Mouse (Mus musculus): ENCODE measurements at regions not wholly inside any gene's neighbourhood (a gene's known extent, or its start where the extent isn't known, plus 50 kb on each side); places are given as distances from the start of the nearest gene placed in this dataset.
A peak's percentile ranks its signal among the peaks of the same experiment; 100 is the strongest.

- H3K9me3 ChIP-seq (ENCODE audit: control insufficient read depth, low read length) = no peaks in the 10 kb centered on the region
- DNase-seq (ENCODE audit: low spot score) = no peak
- H3K9ac ChIP-seq (ENCODE audit: low read depth, low read length, severe bottlenecking) = no peak overlapping the region
- no peaks in the 10 kb centered on the region for H3K36me3 ChIP-seq (ENCODE audit: control insufficient read depth, insufficient read depth, low read length)
- 79% methylated on average over 2 of the region's 2 CpGs for WGBS
- no peak overlapping the region for H3K27ac ChIP-seq (replicated peaks; ENCODE audit: low read depth, low read length)
- H3K4me3 ChIP-seq (replicated peaks; ENCODE audit: low read length) = no peak overlapping the region
- no peak overlapping the region for H3K4me2 ChIP-seq (replicated peaks; ENCODE audit: low read depth, low read length, severe bottlenecking)
- H3K27me3 ChIP-seq (ENCODE audit: control insufficient read depth, insufficient read depth, low read length) = no peaks in the 10 kb centered on the region
- no peaks in the 10 kb centered on the region for H3K4me1 ChIP-seq (ENCODE audit: control insufficient read depth, insufficient read depth, low read length)
- TF ChIP-seq POLR2A (IDR thresholded peaks at IDR 0.05; ENCODE audit: borderline replicate concordance, extremely low read depth, insufficient read depth, insufficient read length) = no peak
- no peak for ATAC-seq (ENCODE audit: low FRiP score, low read depth)
These were observed 199.9 kb downstream of the Dph6 start for GRCm38 (mm10) chr2:114454901-114455300.

- no peak overlapping the region for H3K4me3 ChIP-seq (replicated peaks; ENCODE audit: low read length)
- no peak overlapping the region for H3K9ac ChIP-seq (ENCODE audit: low read depth, low read length, severe bottlenecking)
- H3K4me1 ChIP-seq (ENCODE audit: control insufficient read depth, insufficient read depth, low read length) = no peaks in the 10 kb centered on the region
- H3K9me3 ChIP-seq (ENCODE audit: control insufficient read depth, low read length) = no peaks in the 10 kb centered on the region
- DNase-seq (ENCODE audit: low spot score) (no peak), ATAC-seq (ENCODE audit: low FRiP score, low read depth) (no peak)
- no peak overlapping the region for H3K27ac ChIP-seq (replicated peaks; ENCODE audit: low read depth, low read length)
- no peaks in the 10 kb centered on the region for H3K27me3 ChIP-seq (ENCODE audit: control insufficient read depth, insufficient read depth, low read length)
- TF ChIP-seq POLR2A (IDR thresholded peaks at IDR 0.05; ENCODE audit: borderline replicate concordance, extremely low read depth, insufficient read depth, insufficient read length) = no peak
- H3K36me3 ChIP-seq (ENCODE audit: control insufficient read depth, insufficient read depth, low read length) = no peaks in the 10 kb centered on the region
- WGBS = 88% methylated on average over 1 of the region's 1 CpGs
- H3K4me2 ChIP-seq (replicated peaks; ENCODE audit: low read depth, low read length, severe bottlenecking) = no peak overlapping the region
These were observed 204.6 kb downstream of the Dph6 start for GRCm38 (mm10) chr2:114450185-114450584.

- ATAC-seq (ENCODE audit: low FRiP score, low read depth) = no peak
- no peak overlapping the region for H3K27ac ChIP-seq (replicated peaks; ENCODE audit: low read depth, low read length)
- TF ChIP-seq POLR2A (IDR thresholded peaks at IDR 0.05; ENCODE audit: borderline replicate concordance, extremely low read depth, insufficient read depth, insufficient read length) = no peak
- no peaks in the 10 kb centered on the region for H3K4me1 ChIP-seq (ENCODE audit: control insufficient read depth, insufficient read depth, low read length)
- H3K9me3 ChIP-seq (ENCODE audit: control insufficient read depth, low read length) = no peaks in the 10 kb centered on the region
- 58% methylated on average over 2 of the region's 2 CpGs for WGBS
- H3K27me3 ChIP-seq (ENCODE audit: control insufficient read depth, insufficient read depth, low read length) = 0 out of 2 replicates have a peak, but pooled peaks cover 5% of the 10 kb centered on the region
- no peak overlapping the region for H3K9ac ChIP-seq (ENCODE audit: low read depth, low read length, severe bottlenecking)
- H3K36me3 ChIP-seq (ENCODE audit: control insufficient read depth, insufficient read depth, low read length) = no peaks in the 10 kb centered on the region
- no peak for DNase-seq (ENCODE audit: low spot score)
- H3K4me2 ChIP-seq (replicated peaks; ENCODE audit: low read depth, low read length, severe bottlenecking) = no peak overlapping the region
- H3K4me3 ChIP-seq (replicated peaks; ENCODE audit: low read length) = no peak overlapping the region
These were observed 211.0 kb downstream of the Dph6 start for GRCm38 (mm10) chr2:114443801-114444200.

GRCm38 (mm10) chr2:114440943-114441342 lies 213.8 kb downstream of the Dph6 start:
- no peak overlapping the region for H3K27ac ChIP-seq (replicated peaks; ENCODE audit: low read depth, low read length)
- H3K27me3 ChIP-seq (ENCODE audit: control insufficient read depth, insufficient read depth, low read length) = 0 out of 2 replicates have a peak, but pooled peaks cover 5% of the 10 kb centered on the region
- no peak for TF ChIP-seq POLR2A (IDR thresholded peaks at IDR 0.05; ENCODE audit: borderline replicate concordance, extremely low read depth, insufficient read depth, insufficient read length)
- no peak overlapping the region for H3K4me2 ChIP-seq (replicated peaks; ENCODE audit: low read depth, low read length, severe bottlenecking)
- no peaks in the 10 kb centered on the region for H3K9me3 ChIP-seq (ENCODE audit: control insufficient read depth, low read length)
- H3K9ac ChIP-seq (ENCODE audit: low read depth, low read length, severe bottlenecking) = no peak overlapping the region
- WGBS = 21% methylated on average over 6 of the region's 6 CpGs
- no peaks in the 10 kb centered on the region for H3K4me1 ChIP-seq (ENCODE audit: control insufficient read depth, insufficient read depth, low read length)
- DNase-seq (ENCODE audit: low spot score) (no peak), ATAC-seq (ENCODE audit: low FRiP score, low read depth) (no peak)
- H3K4me3 ChIP-seq (replicated peaks; ENCODE audit: low read length) = no peak overlapping the region
- H3K36me3 ChIP-seq (ENCODE audit: control insufficient read depth, insufficient read depth, low read length) = no peaks in the 10 kb centered on the region

GRCm38 (mm10) chr2:114439668-114440067 lies 215.1 kb downstream of the Dph6 start:
- peak; percentile 63 for DNase-seq (ENCODE audit: low spot score)

GRCm38 (mm10) chr2:114438048-114438447 lies 216.7 kb downstream of the Dph6 start:
- no peak overlapping the region for H3K4me3 ChIP-seq (replicated peaks; ENCODE audit: low read length)
- no peak overlapping the region for H3K27ac ChIP-seq (replicated peaks; ENCODE audit: low read depth, low read length)
- DNase-seq (ENCODE audit: low spot score) (no peak), ATAC-seq (ENCODE audit: low FRiP score, low read depth) (no peak)
- no peaks in the 10 kb centered on the region for H3K36me3 ChIP-seq (ENCODE audit: control insufficient read depth, insufficient read depth, low read length)
- WGBS = 10% methylated on average over 3 of the region's 3 CpGs
- H3K4me1 ChIP-seq (ENCODE audit: control insufficient read depth, insufficient read depth, low read length) = no peaks in the 10 kb centered on the region
- no peak overlapping the region for H3K4me2 ChIP-seq (replicated peaks; ENCODE audit: low read depth, low read length, severe bottlenecking)
- H3K9me3 ChIP-seq (ENCODE audit: control insufficient read depth, low read length) = no peaks in the 10 kb centered on the region
- no peak for TF ChIP-seq POLR2A (IDR thresholded peaks at IDR 0.05; ENCODE audit: borderline replicate concordance, extremely low read depth, insufficient read depth, insufficient read length)
- 0 out of 2 replicates have a peak, but pooled peaks cover 5% of the 10 kb centered on the region for H3K27me3 ChIP-seq (ENCODE audit: control insufficient read depth, insufficient read depth, low read length)
- H3K9ac ChIP-seq (ENCODE audit: low read depth, low read length, severe bottlenecking) = no peak overlapping the region

More at GRCm38 (mm10) chr2:114439668-114440067, 215.1 kb downstream of the Dph6 start:
- H3K9me3 ChIP-seq (ENCODE audit: control insufficient read depth, low read length) = no peaks in the 10 kb centered on the region
- H3K27me3 ChIP-seq (ENCODE audit: control insufficient read depth, insufficient read depth, low read length) = 0 out of 2 replicates have a peak, but pooled peaks cover 5% of the 10 kb centered on the region
- no peak for TF ChIP-seq POLR2A (IDR thresholded peaks at IDR 0.05; ENCODE audit: borderline replicate concordance, extremely low read depth, insufficient read depth, insufficient read length)
- WGBS = 61% methylated on average over 1 of the region's 1 CpGs
- no peaks in the 10 kb centered on the region for H3K36me3 ChIP-seq (ENCODE audit: control insufficient read depth, insufficient read depth, low read length)
- no peak overlapping the region for H3K27ac ChIP-seq (replicated peaks; ENCODE audit: low read depth, low read length)
- no peak overlapping the region for H3K4me3 ChIP-seq (replicated peaks; ENCODE audit: low read length)
- H3K4me1 ChIP-seq (ENCODE audit: control insufficient read depth, insufficient read depth, low read length) = no peaks in the 10 kb centered on the region
- no peak overlapping the region for H3K9ac ChIP-seq (ENCODE audit: low read depth, low read length, severe bottlenecking)
- no peak overlapping the region for H3K4me2 ChIP-seq (replicated peaks; ENCODE audit: low read depth, low read length, severe bottlenecking)
- no peak for ATAC-seq (ENCODE audit: low FRiP score, low read depth)
